Mouse (Mus musculus) neural tube, embryonic 11.5 days (tissue): ENCODE results near the gene Arl5c. TPM values are rescaled to one million over a fixed set of nuclear protein-coding genes. Genes with fewer than 3 reads are reported as not detected.

Experiments
- ATAC-seq: fragments of 200-750 bp; cut with Nextera tagmentation; 2 replicates; pipeline ENCODE4 v1.8.0; 2017; ENCODE audit warnings: moderate number of reproducible peaks, mild to moderate bottlenecking, moderate TSS enrichment, moderate library complexity; ENCODE audit not compliant: insufficient read depth, low FRiP score, low TSS enrichment
- DNase-seq: peaks from one replicate; pipeline ENCODE4 v3.0.0-alpha.2; 2015; ENCODE audit warnings: low spot score
- H3K27ac ChIP-seq: fragments of 300-500 bp; sonication (generic); 2 replicates; pipeline ENCODE4 v1.5.1; 2014; ENCODE audit warnings: low read depth, mild to moderate bottlenecking, low read length
- H3K27me3 ChIP-seq: fragments of 300-500 bp; sonication (generic); 2 replicates; pipeline ENCODE4 v1.6.1; 2014; ENCODE audit warnings: mild to moderate bottlenecking, low read length, mixed read lengths; ENCODE audit not compliant: control insufficient read depth, insufficient read depth
- H3K36me3 ChIP-seq: fragments of 300-500 bp; sonication (generic); 2 replicates; pipeline ENCODE4 v1.6.1; 2014; ENCODE audit warnings: mild to moderate bottlenecking, low read length, moderate library complexity, mixed read lengths; ENCODE audit not compliant: control insufficient read depth, insufficient read depth
- H3K4me1 ChIP-seq: fragments of 300-500 bp; sonication (generic); 2 replicates; pipeline ENCODE4 v1.6.1; 2014; ENCODE audit warnings: low read length, mixed read lengths; ENCODE audit not compliant: control insufficient read depth, insufficient read depth
- H3K4me2 ChIP-seq: fragments of 300-500 bp; sonication (generic); 2 replicates; pipeline ENCODE4 v1.6.1; 2014; ENCODE audit warnings: low read depth, mild to moderate bottlenecking, moderate library complexity
- H3K4me3 ChIP-seq: fragments of 300-500 bp; sonication (generic); 2 replicates; pipeline ENCODE4 v1.5.1; 2014; ENCODE audit warnings: low read depth, low read length
- H3K9ac ChIP-seq: fragments of 300-500 bp; sonication (generic); 2 replicates; pipeline ENCODE4 v1.6.1; 2014; ENCODE audit warnings: mild to moderate bottlenecking, low read length
- H3K9me3 ChIP-seq: fragments of 300-500 bp; sonication (generic); 2 replicates; pipeline ENCODE4 v1.6.1; 2016; ENCODE audit warnings: low read length; ENCODE audit not compliant: control insufficient read depth
- WGBS: fragments of 180-500 bp; shearing (Covaris S2); extraction: QIAGEN DNeasy Blood & Tissue Kit; methylation state at CpG from one replicate; pipeline ENCODE4 v1.1.7; 2014; 5-methylcytosine and 5-hydroxymethylcytosine counted together
- microRNA-seq: library from miRNA; unstranded; fragments of <30 nt; microRNA quantifications from one replicate; pipeline ENCODE4, GENCODE M21; 2016
- polyA plus RNA-seq: library from polyadenylated mRNA; unstranded; fragments of >200 nt; fragmentation: Nextera tagmentation; extraction: Ambion mirVana; gene quantifications from 2 replicates; pipeline ENCODE4 v1.2.1, GENCODE M21; 2014

The Arl5c gene
- polyA plus RNA-seq, 1 experiment from 2014 or later: 10.6 TPM

GRCm38 (mm10) chr11:97945031-97945430 lies 51.0 kb downstream of the Arl5c start:
- 89% methylated on average over 10 of the region's 10 CpGs for WGBS

GRCm38 (mm10) chr11:97943256-97943655 lies 52.7 kb downstream of the Arl5c start:
- no peak for ATAC-seq
- Histone ChIP-seq H3K36me3 (no peaks in the 10 kb centered on the region), H3K9me3 (no peaks in the 10 kb centered on the region), H3K4me3 (no peak overlapping the region), H3K27ac (no peak overlapping the region), H3K4me2 (no peak overlapping the region), H3K4me1 (no peaks in the 10 kb centered on the region), H3K9ac (no peak overlapping the region), H3K27me3 (no peaks in the 10 kb centered on the region)
- WGBS: 82% methylated on average over 5 of the region's 5 CpGs
- DNase-seq: no peak

More at GRCm38 (mm10) chr11:97945031-97945430, 51.0 kb downstream of the Arl5c start:
- Histone ChIP-seq H3K36me3 (no peaks in the 10 kb centered on the region), H3K27ac (no peak overlapping the region), H3K4me1 (no peaks in the 10 kb centered on the region), H3K9ac (no peak overlapping the region), H3K27me3 (no peaks in the 10 kb centered on the region), H3K9me3 (no peaks in the 10 kb centered on the region), H3K4me3 (no peak overlapping the region), H3K4me2 (no peak overlapping the region)
- no peak for ATAC-seq
- DNase-seq: no peak

- WGBS: 88% methylated on average over 15 of the region's 15 CpGs
- H3K4me1 ChIP-seq: no peaks in the 10 kb centered on the region
- H3K4me3 ChIP-seq: no peak overlapping the region
- H3K9ac ChIP-seq: no peak overlapping the region
- ATAC-seq (no peak), DNase-seq (no peak)
- H3K36me3 ChIP-seq: no peaks in the 10 kb centered on the region
- H3K4me2 ChIP-seq: no peak overlapping the region
- H3K27me3 ChIP-seq: no peaks in the 10 kb centered on the region
- H3K27ac ChIP-seq: no peak overlapping the region
- no peaks in the 10 kb centered on the region for H3K9me3 ChIP-seq
Observed at GRCm38 (mm10) chr11:97942420-97943111, 53.4 kb downstream of the Arl5c start.

Small RNA genes within 50 kb of the gene (microRNA-seq; reads per million reads assigned to microRNA genes)
- gene Gm22461: not detected
- gene Gm27597: not detected

Other genes with a start within 250 kb of the Arl5c start
- gene Cwc25, start 229.6 kb downstream of the Arl5c start, polyA plus RNA-seq: 13.3 and 13.7 TPM in 2 replicates
- gene 1700001P01Rik, start 220.3 kb downstream of the Arl5c start, polyA plus RNA-seq: not detected in 2 replicates
- 453 and 457 TPM in 2 replicates for gene Rpl23, start 213.7 kb downstream of the Arl5c start, polyA plus RNA-seq
- 68.8 and 73.1 TPM in 2 replicates for gene Lasp1, start 197.2 kb downstream of the Arl5c start, polyA plus RNA-seq
- gene B230217C12Rik, start 155.4 kb downstream of the Arl5c start, polyA plus RNA-seq: 14.1 and 15.0 TPM in 2 replicates
- gene Fbxo47, start 112.0 kb downstream of the Arl5c start, polyA plus RNA-seq: 0.53 and 0.65 TPM in 2 replicates
- gene Plxdc1, start 9.7 kb downstream of the Arl5c start, polyA plus RNA-seq: 0.24 TPM in 1 of 2 replicates, not detected in the other
- gene Cacnb1, start 26.9 kb upstream of the Arl5c start, polyA plus RNA-seq: 15.2 and 15.8 TPM in 2 replicates
- gene Rpl19, start 30.5 kb upstream of the Arl5c start, polyA plus RNA-seq: 926 and 968 TPM in 2 replicates
- 6.6 and 6.8 TPM in 2 replicates for gene Stac2, start 57.3 kb upstream of the Arl5c start, polyA plus RNA-seq
- gene Fbxl20, start 154.2 kb upstream of the Arl5c start, polyA plus RNA-seq: 24.1 and 26.8 TPM in 2 replicates
- gene Med1, start 197.1 kb upstream of the Arl5c start, polyA plus RNA-seq: 74.6 and 75.3 TPM in 2 replicates
- 13.1 TPM in 2 replicates for gene Cdk12, start 206.9 kb upstream of the Arl5c start, polyA plus RNA-seq